Mouse (Mus musculus): Measurements from ENCODE around the gene Tbx21. TPM values are rescaled to one million over a fixed set of nuclear protein-coding genes. Genes with fewer than 3 reads are reported as not detected.

Gene Tbx21
- polyA plus RNA-seq, 1 experiment from 2014 or later = 0.13 TPM

DNA sequence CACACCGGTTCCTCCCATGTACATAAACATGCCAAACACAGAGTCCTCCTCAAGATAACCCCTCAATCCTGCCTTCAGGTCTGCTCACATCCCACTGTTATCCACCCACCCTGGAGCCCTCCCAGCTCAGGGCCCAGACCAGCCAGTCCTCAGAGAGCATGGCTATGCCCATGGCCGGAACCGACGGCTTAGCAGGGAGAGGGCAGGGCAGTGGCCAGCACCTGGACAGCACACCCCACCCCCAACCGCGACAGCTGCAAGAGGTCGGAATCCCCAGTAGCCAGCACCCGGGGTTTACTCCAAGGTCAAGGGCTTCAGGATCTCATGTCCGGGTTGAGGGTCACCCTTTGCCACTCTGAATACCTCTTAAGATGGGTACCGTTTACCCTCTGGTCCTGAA, 5.1 kb upstream of the Tbx21 start:
- H3K36me3 ChIP-seq (ENCODE audit: control insufficient read depth, insufficient read depth) = no peaks in the 10 kb centered on the region
- no peak overlapping the region for H3K27ac ChIP-seq (ENCODE audit: low read depth, low read length)
- H3K4me2 ChIP-seq (replicated peaks; ENCODE audit: low read depth) = no peak overlapping the region
- H3K27me3 ChIP-seq (replicated peaks; ENCODE audit: control insufficient read depth, insufficient read depth, low read length) = peaks cover 33% of the 10 kb centered on the region
- WGBS = 52% methylated on average over 10 of the region's 10 CpGs
- no peak overlapping the region for H3K9ac ChIP-seq (ENCODE audit: low read depth, low read length)
- H3K4me3 ChIP-seq (ENCODE audit: low read depth, low read length) = no peak overlapping the region
- ATAC-seq = no peak
- no peaks in the 10 kb centered on the region for H3K4me1 ChIP-seq (replicated peaks; ENCODE audit: control insufficient read depth, insufficient read depth, low read length)
- no peak for TF ChIP-seq CTCF (IDR thresholded peaks at IDR 0.05; ENCODE audit: low read depth)
- no peaks in the 10 kb centered on the region for H3K9me3 ChIP-seq (ENCODE audit: control insufficient read depth)

DNA sequence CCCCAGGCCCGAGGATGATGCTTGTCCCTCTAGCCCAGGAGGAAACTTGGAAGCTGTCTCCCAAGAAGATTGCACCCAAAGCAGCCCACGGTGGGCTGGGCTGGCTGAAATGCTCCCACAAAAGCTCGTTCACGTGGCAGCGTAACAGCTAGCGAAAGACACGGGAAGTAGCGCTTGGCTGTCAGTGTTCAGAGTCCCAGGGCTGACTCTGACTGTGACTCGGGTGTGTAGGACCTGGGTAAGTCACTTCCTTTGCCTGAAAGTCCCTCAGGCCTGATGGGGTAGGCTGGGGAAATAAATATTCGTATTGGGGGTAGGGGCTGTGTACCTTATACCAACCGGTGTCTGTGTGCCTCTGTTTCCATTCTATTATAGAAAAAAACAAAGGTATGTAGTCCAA, 666 bp upstream of the Tbx21 start:
- H3K27me3 ChIP-seq (replicated peaks; ENCODE audit: control insufficient read depth, insufficient read depth, low read length) = peaks cover 59% of the 10 kb centered on the region
- 10% methylated on average over 11 of the region's 11 CpGs for WGBS
- no peak overlapping the region for H3K27ac ChIP-seq (ENCODE audit: low read depth, low read length)
- no peak for TF ChIP-seq CTCF (IDR thresholded peaks at IDR 0.05; ENCODE audit: low read depth)
- peak overlapping the region; percentile 64 for H3K4me2 ChIP-seq (replicated peaks; ENCODE audit: low read depth)
- H3K9me3 ChIP-seq (ENCODE audit: control insufficient read depth) = no peaks in the 10 kb centered on the region
- no peaks in the 10 kb centered on the region for H3K4me1 ChIP-seq (replicated peaks; ENCODE audit: control insufficient read depth, insufficient read depth, low read length)
- H3K4me3 ChIP-seq (ENCODE audit: low read depth, low read length) = peak overlapping the region; percentile 40; the same call in 1 of the 2 replicates
- no peaks in the 10 kb centered on the region for H3K36me3 ChIP-seq (ENCODE audit: control insufficient read depth, insufficient read depth)
- ATAC-seq = no peak
- H3K9ac ChIP-seq (ENCODE audit: low read depth, low read length) = no peak overlapping the region

DNA sequence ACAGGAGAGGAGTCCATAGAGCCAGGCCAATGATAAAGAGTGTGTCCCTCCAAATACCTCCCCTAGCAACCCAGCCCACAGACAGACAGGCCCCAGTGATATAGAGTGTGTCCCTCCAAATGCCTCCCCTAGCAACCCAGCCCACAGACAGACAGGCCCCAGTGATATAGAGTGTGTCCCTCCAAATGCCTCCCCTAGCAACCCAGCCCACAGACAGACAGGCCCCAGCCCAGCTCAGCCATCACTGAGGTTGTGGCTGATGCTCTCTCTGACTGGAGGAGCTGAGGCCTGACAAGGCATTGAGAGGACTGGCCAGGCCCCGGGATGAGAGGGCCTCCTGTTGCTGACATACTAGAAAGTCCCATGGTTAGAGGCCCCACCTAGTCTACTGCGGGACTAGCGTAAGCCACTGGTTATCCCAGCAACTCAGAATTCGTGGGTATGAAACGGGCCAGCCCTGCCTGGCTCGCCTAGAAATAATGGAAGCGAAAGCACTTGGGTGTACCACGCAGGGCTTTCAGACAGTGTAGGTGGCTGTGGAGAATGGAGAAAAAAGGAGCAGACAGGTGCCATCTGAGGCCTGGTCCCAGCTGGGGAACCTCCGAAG, 2.5 kb downstream of the Tbx21 start:
- H3K9me3 ChIP-seq (ENCODE audit: control insufficient read depth) = no peaks in the 10 kb centered on the region
- WGBS = 79% methylated on average over 9 of the region's 9 CpGs
- no peaks in the 10 kb centered on the region for H3K36me3 ChIP-seq (ENCODE audit: control insufficient read depth, insufficient read depth)
- no peak overlapping the region for H3K9ac ChIP-seq (ENCODE audit: low read depth, low read length)
- H3K27me3 ChIP-seq (replicated peaks; ENCODE audit: control insufficient read depth, insufficient read depth, low read length) = peaks cover 50% of the 10 kb centered on the region
- TF ChIP-seq CTCF (IDR thresholded peaks at IDR 0.05; ENCODE audit: low read depth) = no peak
- no peak for ATAC-seq
- no peak overlapping the region for H3K4me3 ChIP-seq (ENCODE audit: low read depth, low read length)
- H3K4me1 ChIP-seq (replicated peaks; ENCODE audit: control insufficient read depth, insufficient read depth, low read length) = no peaks in the 10 kb centered on the region
- H3K4me2 ChIP-seq (replicated peaks; ENCODE audit: low read depth) = no peak overlapping the region
- H3K27ac ChIP-seq (ENCODE audit: low read depth, low read length) = no peak overlapping the region

DNA sequence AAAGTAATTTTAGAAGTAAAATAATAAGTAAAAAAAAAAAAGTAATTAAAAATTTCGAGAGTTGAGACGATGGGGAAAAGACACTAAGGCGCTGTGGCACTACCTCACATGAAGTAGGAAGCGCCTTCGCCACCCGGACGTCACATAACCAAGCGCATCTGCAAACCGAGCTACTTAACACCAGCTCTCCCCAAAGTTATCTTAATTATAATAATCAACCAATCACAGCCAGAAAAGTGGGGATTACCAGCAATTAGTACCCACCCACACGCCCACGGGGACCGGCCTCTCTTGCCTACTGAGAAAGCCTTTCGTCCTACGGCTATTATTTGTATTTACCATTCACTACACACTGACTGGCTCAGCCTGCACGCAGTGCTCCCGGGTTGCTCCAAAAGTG, 6.2 kb downstream of the Tbx21 start:
- ATAC-seq = no peak
- 79% methylated on average over 16 of the region's 16 CpGs for WGBS

DNA sequence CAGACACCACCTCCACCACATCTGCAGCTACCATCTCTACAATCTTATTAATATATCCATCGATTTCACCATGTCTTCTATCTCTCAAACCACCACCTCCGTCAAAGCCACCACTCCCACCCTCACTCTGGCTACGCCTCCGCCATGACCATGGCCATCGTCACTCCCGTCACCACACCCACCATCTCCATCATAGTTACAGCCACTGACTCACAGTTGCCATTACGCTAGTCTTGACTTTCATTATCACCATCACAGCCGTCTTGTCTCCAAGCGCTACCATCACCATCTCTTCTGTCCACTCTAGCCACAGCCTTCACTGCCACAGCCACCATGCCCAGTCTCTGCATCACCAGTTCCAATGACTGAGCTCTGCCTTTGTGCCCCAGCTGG, 11.0 kb downstream of the Tbx21 start:
- Histone ChIP-seq H3K9ac (ENCODE audit: low read depth, low read length) (no peak overlapping the region), H3K27ac (ENCODE audit: low read depth, low read length) (no peak overlapping the region), H3K4me2 (replicated peaks; ENCODE audit: low read depth) (no peak overlapping the region), H3K9me3 (ENCODE audit: control insufficient read depth) (no peaks in the 10 kb centered on the region), H3K4me3 (ENCODE audit: low read depth, low read length) (no peak overlapping the region), H3K27me3 (replicated peaks; ENCODE audit: control insufficient read depth, insufficient read depth, low read length) (peaks cover 18% of the 10 kb centered on the region; the same call in 1 of the 2 replicates), H3K4me1 (replicated peaks; ENCODE audit: control insufficient read depth, insufficient read depth, low read length) (no peaks in the 10 kb centered on the region), H3K36me3 (ENCODE audit: control insufficient read depth, insufficient read depth) (no peaks in the 10 kb centered on the region)
- no peak for ATAC-seq
- no peak for TF ChIP-seq CTCF (IDR thresholded peaks at IDR 0.05; ENCODE audit: low read depth)
- 93% methylated on average over 9 of the region's 9 CpGs for WGBS

More for the DNA sequence above, 6.2 kb downstream of the Tbx21 start:
- TF ChIP-seq CTCF (IDR thresholded peaks at IDR 0.05; ENCODE audit: low read depth) = no peak
- H3K27me3 ChIP-seq (replicated peaks; ENCODE audit: control insufficient read depth, insufficient read depth, low read length) = peaks cover 17% of the 10 kb centered on the region
- H3K4me1 ChIP-seq (replicated peaks; ENCODE audit: control insufficient read depth, insufficient read depth, low read length) = no peaks in the 10 kb centered on the region
- no peak overlapping the region for H3K9ac ChIP-seq (ENCODE audit: low read depth, low read length)
- H3K4me3 ChIP-seq (ENCODE audit: low read depth, low read length) = no peak overlapping the region
- H3K36me3 ChIP-seq (ENCODE audit: control insufficient read depth, insufficient read depth) = no peaks in the 10 kb centered on the region
- H3K27ac ChIP-seq (ENCODE audit: low read depth, low read length) = no peak overlapping the region
- no peaks in the 10 kb centered on the region for H3K9me3 ChIP-seq (ENCODE audit: control insufficient read depth)
- H3K4me2 ChIP-seq (replicated peaks; ENCODE audit: low read depth) = no peak overlapping the region

DNA sequence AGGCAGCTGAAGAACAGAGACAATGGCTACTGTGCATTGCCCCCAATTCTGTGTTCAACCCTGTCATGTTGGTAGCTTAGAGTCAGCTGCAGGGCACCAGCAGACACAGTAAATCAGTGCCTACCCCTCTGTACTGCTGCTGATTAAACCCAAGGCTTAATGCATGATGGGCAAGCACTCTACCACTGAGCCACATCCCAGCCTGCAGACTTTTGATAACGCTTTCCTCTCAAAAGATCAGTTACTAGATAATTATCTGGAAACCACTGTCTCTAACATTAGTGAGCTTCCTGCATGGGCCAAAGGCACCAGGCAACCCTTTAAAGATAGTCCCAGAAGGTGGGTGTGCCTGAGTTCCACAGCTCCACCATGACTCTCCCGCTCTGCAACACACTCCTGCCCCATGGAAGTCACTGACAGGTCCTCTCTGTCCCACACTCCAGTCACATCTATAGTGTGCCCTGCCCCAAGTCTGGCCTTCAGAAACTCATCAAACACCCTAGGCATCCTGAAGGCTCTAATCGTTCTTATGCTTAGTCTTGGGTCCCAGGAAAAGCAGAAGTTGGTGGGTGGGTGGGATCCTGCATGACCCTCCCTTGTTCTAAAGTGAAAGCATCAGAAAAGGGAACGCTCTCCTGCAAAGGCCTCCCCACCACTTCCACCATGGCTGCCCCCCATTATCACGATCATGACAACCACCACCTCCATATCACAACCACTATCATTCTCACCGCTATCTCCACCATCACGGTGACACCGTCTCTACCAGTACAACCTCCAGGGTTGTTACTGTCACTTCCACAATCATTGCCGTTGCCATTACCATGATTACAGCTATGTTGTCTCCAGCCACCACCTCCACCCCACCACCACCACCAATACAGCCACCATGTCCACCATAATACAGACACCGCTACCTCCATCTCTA, 11.7 kb downstream of the Tbx21 start:
- Histone ChIP-seq H3K4me1 (replicated peaks; ENCODE audit: control insufficient read depth, insufficient read depth, low read length) (no peaks in the 10 kb centered on the region), H3K9me3 (ENCODE audit: control insufficient read depth) (no peaks in the 10 kb centered on the region), H3K36me3 (ENCODE audit: control insufficient read depth, insufficient read depth) (no peaks in the 10 kb centered on the region), H3K27me3 (replicated peaks; ENCODE audit: control insufficient read depth, insufficient read depth, low read length) (peaks cover 24% of the 10 kb centered on the region; the same call in 1 of the 2 replicates), H3K4me2 (replicated peaks; ENCODE audit: low read depth) (no peak overlapping the region), H3K9ac (ENCODE audit: low read depth, low read length) (no peak overlapping the region), H3K4me3 (ENCODE audit: low read depth, low read length) (no peak overlapping the region), H3K27ac (ENCODE audit: low read depth, low read length) (no peak overlapping the region)
- no peak for ATAC-seq
- TF ChIP-seq CTCF (IDR thresholded peaks at IDR 0.05; ENCODE audit: low read depth) = no peak
- WGBS = 89% methylated on average over 10 of the region's 10 CpGs
